Mouse (Mus musculus) frontal cortex, adult (tissue): ENCODE measurements around the gene Asb10.

Source experiments
- ATAC-seq: cut with Nextera tagmentation; 2 replicates; pipeline ENCODE4 v1.9.2; 2017; ENCODE audit warnings: mild to moderate bottlenecking, moderate library complexity, mixed read lengths; ENCODE audit not compliant: low TSS enrichment

Asb10 gene

GRCm38 (mm10) chr5:24536511-24536910, 4.3 kb downstream of the Asb10 start:
- no peak for ATAC-seq

- ATAC-seq, result no peak
Observed at GRCm38 (mm10) chr5:24535731-24536130, 5.0 kb downstream of the Asb10 start.

GRCm38 (mm10) chr5:24534292-24534691, 6.5 kb downstream of the Asb10 start:
- ATAC-seq, result no peak

GRCm38 (mm10) chr5:24533391-24533790, 7.4 kb downstream of the Asb10 start:
- ATAC-seq, result no peak

- ATAC-seq, result peak; percentile 85
Observed at GRCm38 (mm10) chr5:24530042-24530689, 10.6 kb downstream of the Asb10 start.

GRCm38 (mm10) chr5:24527780-24528179, 13.0 kb downstream of the Asb10 start:
- ATAC-seq, result no peak

GRCm38 (mm10) chr5:24526889-24527230, 13.9 kb downstream of the Asb10 start, which contains the start of gene Gbx1:
Gene Gbx1 (minus strand): TSS chr5:24527202.
- ATAC-seq, result no peak

- no peak for ATAC-seq
Observed at GRCm38 (mm10) chr5:24526190-24526888, 14.4 kb downstream of the Asb10 start.

GRCm38 (mm10) chr5:24525360-24526189, 15.2 kb downstream of the Asb10 start:
- no peak; the same call in 1 of the 2 replicates for ATAC-seq

GRCm38 (mm10) chr5:24524522-24524921, 16.3 kb downstream of the Asb10 start:
- no peak for ATAC-seq

- no peak for ATAC-seq
Observed at GRCm38 (mm10) chr5:24523806-24524205, 17.0 kb downstream of the Asb10 start.

- ATAC-seq, result no peak
Observed at GRCm38 (mm10) chr5:24521366-24521765, 19.4 kb downstream of the Asb10 start.

GRCm38 (mm10) chr5:24512271-24512670, 28.5 kb downstream of the Asb10 start:
- no peak for ATAC-seq

GRCm38 (mm10) chr5:24510635-24511034, 30.1 kb downstream of the Asb10 start:
- ATAC-seq, result peak; percentile 65

GRCm38 (mm10) chr5:24508406-24508805, 32.4 kb downstream of the Asb10 start:
- no peak for ATAC-seq

GRCm38 (mm10) chr5:24505513-24505912, 35.3 kb downstream of the Asb10 start:
- ATAC-seq, result no peak

GRCm38 (mm10) chr5:24502786-24503185, 38.0 kb downstream of the Asb10 start:
- ATAC-seq, result no peak

GRCm38 (mm10) chr5:24500851-24501250, 39.9 kb downstream of the Asb10 start:
- ATAC-seq, result no peak

GRCm38 (mm10) chr5:24499113-24499512, 41.7 kb downstream of the Asb10 start:
- peak; percentile 53 for ATAC-seq

- ATAC-seq, result no peak
Observed at GRCm38 (mm10) chr5:24497526-24497925, 43.3 kb downstream of the Asb10 start.

- ATAC-seq, result peak; percentile 74
Observed at GRCm38 (mm10) chr5:24496756-24497155, 44.0 kb downstream of the Asb10 start.

- no peak for ATAC-seq
Observed at GRCm38 (mm10) chr5:24495019-24495418, 45.8 kb downstream of the Asb10 start.
